Mouse (Mus musculus) embryonic fibroblast, embryonic 13.5 days (primary cell): ENCODE data around the gene Nacc2.

Experiments
- CTCF ChIP-seq: IDR thresholded peaks from 2 replicates; pipeline ENCODE4 v1.5.1; 2011; ENCODE audit warnings: mild to moderate bottlenecking, control low read depth, low read length, moderate library complexity, borderline replicate concordance; ENCODE audit not compliant: insufficient read depth
- POLR2A ChIP-seq: IDR thresholded peaks from 2 replicates; pipeline ENCODE4 v1.6.1; 2011; ENCODE audit warnings: low read depth, mild to moderate bottlenecking, control low read depth, low read length, moderate library complexity

DNA sequence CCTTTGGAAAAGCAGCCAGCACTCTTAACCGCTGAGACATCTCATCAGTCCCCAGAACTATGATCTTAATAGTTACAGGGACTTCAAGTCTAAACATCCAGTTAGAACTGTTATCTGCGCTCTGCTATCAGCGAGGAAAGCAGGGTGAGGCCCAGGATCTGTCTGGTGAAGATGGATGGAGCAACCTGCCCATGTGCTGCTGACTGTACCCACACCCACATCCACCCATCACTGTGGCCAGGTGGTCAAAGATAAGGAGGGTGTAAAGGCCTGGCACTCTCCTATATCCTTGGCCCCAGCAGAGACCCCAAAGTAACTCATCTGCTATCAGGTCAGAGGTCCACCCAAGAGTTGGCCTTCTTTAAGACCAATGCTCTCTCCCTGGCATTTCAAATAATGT lies 109.3 kb downstream of the Nacc2 start:
- TF ChIP-seq CTCF = no peak
- no peak for TF ChIP-seq POLR2A
